Mouse (Mus musculus) E14TG2a.4 (cell line): Measurements from ENCODE around the gene Spata45.

Source experiments
- H3K27me3 ChIP-seq: 2 replicates; pipeline ENCODE4 v1.6.1; 2014; ENCODE audit warnings: low read length, control low read depth; ENCODE audit not compliant: insufficient read depth
- H3K36me3 ChIP-seq: 2 replicates; pipeline ENCODE4 v1.6.1; 2014; ENCODE audit warnings: low read length, control low read depth; ENCODE audit not compliant: insufficient read depth
- H3K4me1 ChIP-seq: replicated peaks from 2 replicates; pipeline ENCODE4 v1.6.1; 2014; ENCODE audit warnings: low read depth, low read length, control low read depth
- H3K4me3 ChIP-seq: replicated peaks from 2 replicates; pipeline ENCODE4 v1.5.1; 2014; ENCODE audit warnings: mild to moderate bottlenecking, low read length
- H3K9me3 ChIP-seq: 2 replicates; pipeline ENCODE4 v1.6.1; 2014; ENCODE audit warnings: low read length, control low read depth
- CTCF ChIP-seq: conservative IDR thresholded peaks from 2 replicates; pipeline ENCODE4 v1.5.1; 2014; ENCODE audit warnings: low read length
- NANOG ChIP-seq: IDR thresholded peaks from 2 replicates; pipeline ENCODE4 v1.6.1; 2014; ENCODE audit warnings: borderline replicate concordance, low read length, mixed read lengths
- POU5F1 ChIP-seq: IDR thresholded peaks from 2 replicates; pipeline ENCODE4 v1.6.1; 2014; ENCODE audit warnings: low read length, borderline replicate concordance

Spata45 gene

DNA sequence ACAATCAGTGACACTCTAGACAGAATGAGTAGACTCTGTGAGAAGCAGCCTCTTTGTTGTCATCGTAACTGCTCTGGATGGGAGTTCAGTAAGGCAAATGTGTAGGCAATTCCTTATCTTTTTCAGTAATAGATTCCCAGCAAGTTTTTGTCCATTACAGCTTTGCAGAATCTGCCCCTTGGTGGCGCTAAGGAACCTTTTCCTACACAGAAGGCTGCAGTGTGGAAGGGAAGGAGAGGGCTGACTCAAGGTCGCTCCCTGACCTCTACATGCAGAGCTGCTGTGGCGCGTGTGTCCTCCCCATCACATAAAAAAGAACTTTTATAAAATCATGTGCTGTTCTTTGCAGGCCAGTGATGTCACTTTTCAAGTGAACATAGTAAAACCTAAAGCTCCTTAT, 31.9 kb downstream of the Spata45 start:
- Histone ChIP-seq H3K36me3 (peaks cover 90% of the 10 kb centered on the region), H3K4me1 (peaks cover 60% of the 10 kb centered on the region), H3K27me3 (no peaks in the 10 kb centered on the region), H3K4me3 (no peak overlapping the region), H3K9me3 (peaks cover 52% of the 10 kb centered on the region)
- TF ChIP-seq NANOG: no peak
- TF ChIP-seq CTCF: peak; percentile 16; the same call in 1 of the 2 replicates

DNA sequence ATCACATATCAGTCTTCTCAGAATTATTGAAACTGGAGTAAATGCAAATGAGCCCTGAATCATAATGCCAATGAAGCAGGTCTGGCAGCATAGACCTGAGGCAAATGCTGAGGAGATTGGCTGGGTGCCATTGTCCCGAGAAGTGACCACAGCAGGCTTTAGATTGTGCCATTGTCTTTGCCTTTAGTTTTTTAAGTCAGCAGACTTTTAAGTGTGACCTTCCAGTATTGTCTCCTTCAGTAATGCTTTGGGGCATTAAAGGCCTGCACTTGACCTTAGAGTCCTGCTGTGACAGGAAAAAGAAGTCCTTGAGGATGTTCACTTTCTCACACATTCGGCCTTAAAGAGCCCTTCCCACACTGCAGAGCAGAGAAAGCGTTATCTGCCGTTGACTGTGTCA, 33.8 kb downstream of the Spata45 start:
- peaks cover 44% of the 10 kb centered on the region for H3K4me1 ChIP-seq
- TF ChIP-seq NANOG (peak; percentile 77), POU5F1 (no peak)
- no peaks in the 10 kb centered on the region for H3K27me3 ChIP-seq
- H3K9me3 ChIP-seq: peaks cover 70% of the 10 kb centered on the region
- H3K4me3 ChIP-seq: no peak overlapping the region
- peaks cover 100% of the 10 kb centered on the region for H3K36me3 ChIP-seq

DNA sequence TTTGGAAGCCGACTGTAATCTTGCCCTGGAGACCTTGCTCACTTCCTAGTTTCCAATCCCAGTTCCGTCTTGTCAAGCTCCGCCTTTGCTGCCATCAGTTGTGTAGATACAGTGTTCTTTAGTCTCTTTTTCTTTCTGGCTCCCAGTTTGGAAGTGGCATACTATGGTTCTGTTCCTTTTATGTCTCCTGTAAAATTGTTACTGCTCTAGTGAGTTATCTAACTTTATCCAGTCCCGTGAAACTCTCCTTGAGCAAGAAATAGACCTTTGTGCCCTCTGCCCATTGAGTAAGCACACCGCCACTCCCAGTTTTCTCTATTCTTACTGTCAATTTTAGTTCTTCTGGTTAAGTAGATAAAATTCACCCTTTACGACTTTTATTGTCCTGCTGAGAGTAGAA, 35.2 kb downstream of the Spata45 start:
- TF ChIP-seq POU5F1 (no peak), CTCF (no peak), NANOG (no peak)
- Histone ChIP-seq H3K9me3 (peaks cover 75% of the 10 kb centered on the region), H3K36me3 (peaks cover 99% of the 10 kb centered on the region), H3K4me3 (no peak overlapping the region), H3K27me3 (no peaks in the 10 kb centered on the region), H3K4me1 (peaks cover 35% of the 10 kb centered on the region)

DNA sequence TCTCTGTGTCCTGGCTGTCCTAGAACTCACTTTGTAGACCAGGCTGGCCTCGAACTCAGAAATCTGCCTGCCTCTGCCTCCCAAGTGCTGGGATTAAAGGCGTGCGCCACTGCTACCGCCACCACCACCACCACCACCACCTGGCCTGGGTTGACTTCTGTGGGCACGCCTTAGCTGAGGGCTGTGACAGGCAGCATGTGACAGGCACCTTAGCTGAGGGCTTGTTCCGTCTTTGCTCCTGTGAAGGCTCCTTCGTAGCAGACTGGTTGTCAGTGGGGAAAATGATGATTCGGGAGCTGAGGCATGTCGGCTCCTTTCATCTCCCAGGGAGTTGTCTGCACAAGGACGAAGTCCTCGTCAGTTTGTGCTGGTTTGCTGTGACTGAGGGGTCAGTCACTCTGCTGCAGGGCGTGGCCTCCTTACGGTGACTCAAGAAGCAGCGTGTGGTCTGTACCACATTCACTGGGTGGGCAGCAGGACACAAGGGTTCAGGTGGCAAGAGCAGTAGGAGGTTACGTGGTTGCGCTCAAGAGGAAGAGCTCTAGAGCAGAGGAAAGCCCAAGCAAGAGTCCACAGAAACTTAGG, 36.0 kb downstream of the Spata45 start:
- Histone ChIP-seq H3K4me1 (peaks cover 32% of the 10 kb centered on the region), H3K36me3 (peaks cover 99% of the 10 kb centered on the region), H3K4me3 (no peak overlapping the region; the same call in 1 of the 2 replicates), H3K9me3 (peaks cover 82% of the 10 kb centered on the region), H3K27me3 (no peaks in the 10 kb centered on the region)
- TF ChIP-seq NANOG (no peak), CTCF (no peak), POU5F1 (no peak)

DNA sequence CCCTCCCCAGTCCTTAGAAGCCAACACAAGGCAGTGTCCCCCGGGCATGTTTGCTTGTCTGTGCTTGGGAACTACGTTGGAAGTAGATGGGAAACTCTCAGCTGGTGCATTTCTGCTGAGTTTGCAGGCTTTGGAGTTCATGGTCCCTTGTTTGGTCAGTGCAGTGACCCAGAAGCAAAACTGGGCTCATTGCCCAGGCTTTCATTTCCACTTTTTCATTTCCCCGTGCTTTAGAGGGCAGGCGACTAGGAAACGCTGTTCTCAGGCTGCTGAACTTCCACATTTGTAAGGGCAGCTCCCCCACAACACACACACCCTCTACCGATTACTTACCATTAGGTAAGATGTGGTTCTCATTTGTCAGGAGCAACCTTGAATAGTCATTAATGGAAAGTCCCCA, 36.6 kb downstream of the Spata45 start:
- H3K4me1 ChIP-seq: peaks cover 32% of the 10 kb centered on the region
- peaks cover 99% of the 10 kb centered on the region for H3K36me3 ChIP-seq
- no peak overlapping the region; the same call in 1 of the 2 replicates for H3K4me3 ChIP-seq
- H3K9me3 ChIP-seq: peaks cover 87% of the 10 kb centered on the region
- TF ChIP-seq POU5F1 (no peak), NANOG (no peak), CTCF (no peak)
- H3K27me3 ChIP-seq: no peaks in the 10 kb centered on the region

DNA sequence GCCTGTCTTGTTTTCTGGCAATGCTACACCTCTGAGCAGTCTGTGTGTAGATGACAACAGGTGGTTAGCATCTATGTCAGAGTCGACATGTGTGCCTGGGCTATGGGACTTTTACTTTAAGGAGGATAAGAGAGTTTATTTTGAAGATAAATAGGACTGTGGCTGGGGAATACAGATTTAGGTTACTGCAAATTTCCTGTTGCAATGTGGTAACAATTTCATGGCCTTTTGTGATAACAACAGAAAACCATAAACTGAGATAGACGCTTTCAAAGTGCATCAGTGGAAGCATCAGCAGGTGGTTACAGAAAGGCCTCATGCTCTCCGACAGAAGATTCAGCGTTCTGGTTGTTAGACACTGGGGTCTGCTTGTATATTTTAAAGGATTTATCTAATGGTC, 37.0 kb downstream of the Spata45 start:
- TF ChIP-seq CTCF (no peak), NANOG (no peak), POU5F1 (no peak)

DNA sequence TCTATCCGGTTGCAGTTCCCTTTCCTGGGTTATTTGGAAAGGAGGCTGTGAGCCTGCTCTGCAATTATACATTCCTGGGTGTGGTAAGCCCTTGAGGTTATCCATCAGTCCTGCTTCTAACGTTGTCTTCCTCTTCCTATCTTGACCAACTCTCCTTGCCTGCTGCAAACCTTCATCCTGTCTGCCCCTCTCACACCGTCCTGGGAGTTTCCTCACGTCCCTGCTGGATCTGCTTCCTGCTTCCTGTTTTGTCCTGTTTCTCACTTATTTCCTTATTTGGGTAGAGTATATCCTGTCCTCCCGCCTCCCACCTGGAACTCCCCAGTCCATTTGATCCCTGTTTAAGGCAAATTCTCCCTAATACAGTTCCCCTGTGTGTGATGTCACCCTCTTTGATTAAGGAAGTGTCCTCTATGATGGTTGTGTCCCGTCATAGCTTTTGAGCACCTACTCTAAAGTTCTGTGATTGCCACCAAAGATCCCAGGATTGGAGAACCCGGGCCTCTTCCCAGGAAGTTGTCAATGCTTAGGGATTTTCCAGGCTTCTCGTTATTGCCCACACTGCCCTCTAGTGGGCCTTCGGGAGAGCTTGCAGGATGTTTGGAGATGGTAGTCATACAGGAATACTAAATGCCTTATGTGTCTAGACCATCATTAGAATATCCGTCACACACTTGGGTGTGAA, 38.9 kb downstream of the Spata45 start:
- Histone ChIP-seq H3K27me3 (no peaks in the 10 kb centered on the region), H3K36me3 (peaks cover 99% of the 10 kb centered on the region), H3K9me3 (peaks cover 77% of the 10 kb centered on the region), H3K4me3 (no peak overlapping the region), H3K4me1 (peaks cover 10% of the 10 kb centered on the region)
- TF ChIP-seq NANOG: no peak
- no peak for TF ChIP-seq POU5F1
- TF ChIP-seq CTCF: peak; percentile 39

More for the DNA sequence above, 37.0 kb downstream of the Spata45 start:
- no peaks in the 10 kb centered on the region for H3K27me3 ChIP-seq
- H3K4me3 ChIP-seq: no peak overlapping the region
- peaks cover 99% of the 10 kb centered on the region for H3K36me3 ChIP-seq
- peaks cover 88% of the 10 kb centered on the region for H3K9me3 ChIP-seq
- peaks cover 28% of the 10 kb centered on the region for H3K4me1 ChIP-seq

DNA sequence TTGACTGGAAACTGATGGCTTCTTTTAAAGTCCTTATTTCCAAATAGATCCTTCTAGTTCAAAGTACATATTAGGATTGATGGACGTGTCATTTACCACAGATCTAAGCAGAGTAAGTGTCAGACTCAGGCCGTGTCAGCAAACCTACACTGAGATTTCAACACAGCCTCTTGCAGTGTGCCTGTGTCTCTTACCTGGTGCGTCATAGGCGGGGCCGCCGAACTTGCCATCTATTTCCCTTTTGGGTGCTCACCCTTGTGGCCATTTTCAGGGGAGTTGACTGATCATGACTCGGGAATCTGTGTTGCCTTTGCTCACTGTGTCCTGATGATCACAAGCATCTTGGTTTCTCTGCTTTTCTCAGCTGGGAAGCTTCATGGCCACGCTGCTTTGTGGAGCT, 46.8 kb downstream of the Spata45 start:
- Histone ChIP-seq H3K27me3 (no peaks in the 10 kb centered on the region), H3K36me3 (peaks cover 82% of the 10 kb centered on the region), H3K4me3 (no peak overlapping the region), H3K9me3 (peaks cover 43% of the 10 kb centered on the region), H3K4me1 (peaks cover 30% of the 10 kb centered on the region)
- TF ChIP-seq CTCF: no peak
- no peak for TF ChIP-seq POU5F1
- no peak for TF ChIP-seq NANOG

DNA sequence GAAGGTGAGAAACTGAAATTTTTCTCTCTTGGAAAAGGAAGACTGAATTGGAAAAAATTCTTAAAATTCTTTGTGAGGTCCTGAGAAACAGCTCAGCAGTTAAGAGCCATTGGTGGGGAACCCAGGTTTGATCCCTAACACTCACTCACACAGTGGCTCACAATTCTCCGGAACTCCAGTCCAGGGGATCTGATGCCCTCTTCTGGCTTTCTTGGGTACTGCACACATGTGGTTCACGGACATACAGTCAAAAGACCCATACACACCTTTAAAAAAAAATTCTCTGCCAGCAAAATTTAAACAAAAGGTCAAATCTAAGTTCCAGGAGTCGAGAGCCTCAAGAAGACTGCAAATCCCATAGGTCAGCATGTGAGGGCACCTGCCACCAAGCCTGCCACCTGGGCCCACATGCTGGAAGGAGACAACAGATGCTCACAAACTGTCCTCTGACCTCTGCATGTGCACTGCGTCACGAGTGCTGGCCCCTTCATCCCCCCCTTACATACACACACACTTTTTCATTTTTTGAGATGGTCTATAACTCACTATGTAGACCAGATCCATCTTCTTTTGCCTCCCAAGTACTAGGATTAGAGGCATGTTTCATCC, 48.6 kb downstream of the Spata45 start:
- peak; percentile 72 for TF ChIP-seq CTCF
- no peak for TF ChIP-seq NANOG
- H3K4me1 ChIP-seq: peaks cover 30% of the 10 kb centered on the region
- H3K9me3 ChIP-seq: peaks cover 34% of the 10 kb centered on the region
- peaks cover 68% of the 10 kb centered on the region for H3K36me3 ChIP-seq
- H3K4me3 ChIP-seq: no peak overlapping the region
- H3K27me3 ChIP-seq: no peaks in the 10 kb centered on the region
